Mouse (Mus musculus) mature B cell (primary cell): ENCODE results near the gene Gm21083.
"Not testable (repeated sequence)": the region's sequence is repeated elsewhere in the genome, so short reads cannot be mapped to it uniquely, and the experiment has no call there.

ENCODE experiments used
- in situ Hi-C: fragments of 300-500 bp; cut with MboI; formaldehyde crosslinking; loops from 2 replicates; pipeline ENCODE4 v1.14.3; 2019

Gene Gm21083

DNA sequence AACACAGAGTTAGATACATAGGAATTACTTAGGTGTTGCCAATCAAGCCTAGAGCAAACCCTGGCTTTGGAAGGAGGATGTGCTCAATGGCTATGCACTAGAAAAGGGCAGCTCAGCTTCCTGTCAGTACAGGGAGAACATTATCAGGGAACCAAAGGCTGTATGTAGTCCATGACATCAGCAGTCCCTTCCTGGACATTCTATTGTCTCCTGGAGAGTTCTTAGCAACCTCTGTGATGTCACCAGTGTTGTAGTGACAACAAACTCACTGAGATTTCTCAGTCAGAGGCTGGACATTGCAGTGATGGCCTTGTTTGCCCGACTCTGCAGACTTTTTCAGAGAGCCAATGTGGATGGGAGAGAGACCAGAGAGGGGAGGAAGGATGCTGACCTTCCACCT is at the start of gene Gm21083:
Gene Gm21083, plus strand, starts transcription at position 301 of the 400 bp plus-strand sequence.
- in situ Hi-C loops = not testable (repeated sequence)

DNA sequence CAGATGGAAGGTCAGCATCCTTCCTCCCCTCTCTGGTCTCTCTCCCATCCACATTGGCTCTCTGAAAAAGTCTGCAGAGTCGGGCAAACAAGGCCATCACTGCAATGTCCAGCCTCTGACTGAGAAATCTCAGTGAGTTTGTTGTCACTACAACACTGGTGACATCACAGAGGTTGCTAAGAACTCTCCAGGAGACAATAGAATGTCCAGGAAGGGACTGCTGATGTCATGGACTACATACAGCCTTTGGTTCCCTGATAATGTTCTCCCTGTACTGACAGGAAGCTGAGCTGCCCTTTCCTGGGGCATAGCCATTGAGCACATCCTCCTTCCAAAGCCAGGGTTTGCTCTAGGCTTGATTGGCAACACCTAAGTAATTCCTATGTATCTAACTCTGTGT is 48.0 kb upstream of the Gm21083 start, which contains the start of gene Gm21190:
Gene Gm21190, minus strand, starts transcription at position 101 of the 400 bp plus-strand sequence.
- in situ Hi-C loops = not testable (repeated sequence)

- in situ Hi-C loops = not testable (repeated sequence)
Observed at GRCm38 (mm10) chr5:15548642-15549041, 28.5 kb upstream of the Gm21083 start.

DNA sequence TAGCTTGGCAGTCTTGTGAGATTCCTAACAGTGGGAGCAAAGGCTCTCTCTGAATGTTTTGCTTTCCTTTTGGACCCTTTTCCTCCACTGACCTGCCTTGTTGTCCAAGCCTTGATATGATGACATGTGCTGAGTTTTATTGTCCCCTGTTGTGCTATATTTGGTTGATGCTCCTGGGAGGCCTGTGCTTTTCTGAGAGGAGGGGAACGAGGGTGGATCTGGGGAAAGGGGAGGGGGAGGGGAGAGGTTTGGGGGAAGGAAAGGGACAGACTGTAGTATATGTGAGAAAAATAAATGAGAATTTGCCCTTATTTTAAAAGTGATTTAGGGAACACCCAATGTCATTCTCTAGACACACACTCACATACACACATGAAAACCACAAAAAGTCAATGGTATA is 28.0 kb upstream of the Gm21083 start:
- in situ Hi-C loops = not testable (repeated sequence)

DNA sequence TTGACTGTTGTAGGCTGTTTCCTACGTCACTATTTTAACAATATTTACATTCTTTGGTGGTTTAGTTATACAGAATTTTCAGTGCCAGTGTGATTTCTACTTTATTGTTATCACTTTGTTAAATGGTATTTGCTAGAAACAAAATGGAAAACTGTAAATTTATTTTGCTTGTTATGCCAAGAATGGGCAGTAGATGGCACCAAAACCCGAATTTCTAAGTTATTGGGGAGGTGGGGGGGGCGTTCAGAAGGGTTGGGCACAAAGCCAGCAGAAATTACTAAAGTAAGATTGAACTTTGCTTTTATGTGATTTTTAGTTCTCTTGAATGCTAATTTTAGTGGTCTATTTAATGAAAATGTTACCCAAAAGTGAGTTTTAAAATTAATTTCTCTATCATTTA is 27.5 kb upstream of the Gm21083 start:
- in situ Hi-C loops = not testable (repeated sequence)

DNA sequence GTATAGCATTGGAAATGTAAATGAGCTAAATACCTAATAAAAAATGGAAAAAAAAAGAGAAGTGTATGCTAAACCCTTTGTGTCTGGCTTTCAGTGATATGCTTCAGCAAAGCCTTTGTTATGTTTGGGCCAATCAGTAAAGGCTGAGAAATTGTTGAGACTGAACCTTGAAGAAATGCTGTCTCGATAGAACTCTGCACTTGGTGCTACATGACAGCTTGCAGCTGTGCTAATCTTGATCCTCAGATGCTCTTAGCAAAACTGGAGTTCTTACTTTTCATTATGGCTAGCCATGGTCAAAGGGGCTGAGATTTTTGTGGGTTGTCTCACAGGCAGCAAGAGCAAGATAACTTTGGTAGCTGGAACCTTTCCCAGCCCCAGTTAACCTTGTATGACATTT is 18.5 kb upstream of the Gm21083 start:
- in situ Hi-C loops = not testable (repeated sequence)

GRCm38 (mm10) chr5:15561425-15562264 is 15.5 kb upstream of the Gm21083 start:
- in situ Hi-C loops = not testable (repeated sequence)

DNA sequence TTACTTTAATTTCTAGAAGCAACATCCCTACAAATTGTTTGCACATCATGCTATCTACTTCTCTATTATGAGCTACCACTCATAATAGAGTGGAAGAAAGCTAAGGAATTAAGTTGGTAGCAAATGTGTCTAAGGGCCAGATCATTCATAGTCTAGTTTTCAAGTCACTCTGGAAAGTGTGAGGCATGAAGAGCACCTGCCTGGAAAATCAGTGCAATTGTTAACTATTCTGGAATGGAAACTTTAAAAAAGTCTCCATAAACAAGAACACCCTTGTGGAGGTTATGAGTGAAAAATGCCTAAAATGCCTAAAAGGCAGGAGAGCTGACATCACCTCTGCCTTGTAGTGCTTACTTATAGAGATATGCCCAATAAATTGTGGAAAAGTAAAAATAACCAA is 3.4 kb upstream of the Gm21083 start:
- in situ Hi-C loops = not testable (repeated sequence)

DNA sequence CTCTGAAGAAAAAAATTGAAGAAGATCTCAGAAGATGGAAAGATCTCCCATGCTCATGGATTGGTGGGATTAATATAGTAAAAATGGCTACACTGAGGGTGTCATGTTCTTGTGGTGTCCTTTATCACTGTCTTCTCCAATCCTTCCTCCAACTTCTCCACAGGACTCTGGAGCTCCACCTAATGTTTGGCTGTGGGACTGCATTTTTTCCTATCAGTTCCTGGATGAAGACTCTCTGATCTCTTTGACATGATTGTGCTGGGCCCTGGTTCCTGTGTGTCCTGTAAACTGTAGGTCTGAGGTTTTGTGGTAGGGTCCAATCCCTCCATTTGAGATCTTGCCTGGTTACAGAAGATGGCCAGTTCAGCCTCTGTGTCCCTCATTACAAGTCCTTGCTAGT is 9.2 kb downstream of the Gm21083 start:
- in situ Hi-C loops = not testable (repeated sequence)

- in situ Hi-C loops = not testable (repeated sequence)
Observed at GRCm38 (mm10) chr5:15588291-15588690, 11.2 kb downstream of the Gm21083 start.

GRCm38 (mm10) chr5:15590635-15591034 is 13.5 kb downstream of the Gm21083 start:
- in situ Hi-C loops = not testable (repeated sequence)

DNA sequence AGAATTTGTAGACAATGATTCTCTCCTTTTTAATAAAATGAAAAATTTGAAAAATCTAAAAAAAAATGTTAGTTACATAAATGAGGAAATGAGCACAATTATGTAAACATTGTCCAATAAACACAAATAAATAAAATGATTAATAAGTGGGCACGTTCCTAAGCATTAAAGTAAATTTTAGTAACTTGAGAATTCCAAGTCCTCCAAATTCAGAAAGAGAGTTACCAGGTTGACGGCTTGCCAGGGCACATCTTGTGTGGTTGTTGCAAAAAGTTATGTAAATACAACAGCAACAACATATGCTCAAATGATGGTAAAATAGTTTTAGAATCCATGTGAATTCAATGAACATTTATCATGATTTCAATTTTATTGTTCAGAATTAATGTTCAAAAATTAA is 14.4 kb downstream of the Gm21083 start:
- in situ Hi-C loops = not testable (repeated sequence)

DNA sequence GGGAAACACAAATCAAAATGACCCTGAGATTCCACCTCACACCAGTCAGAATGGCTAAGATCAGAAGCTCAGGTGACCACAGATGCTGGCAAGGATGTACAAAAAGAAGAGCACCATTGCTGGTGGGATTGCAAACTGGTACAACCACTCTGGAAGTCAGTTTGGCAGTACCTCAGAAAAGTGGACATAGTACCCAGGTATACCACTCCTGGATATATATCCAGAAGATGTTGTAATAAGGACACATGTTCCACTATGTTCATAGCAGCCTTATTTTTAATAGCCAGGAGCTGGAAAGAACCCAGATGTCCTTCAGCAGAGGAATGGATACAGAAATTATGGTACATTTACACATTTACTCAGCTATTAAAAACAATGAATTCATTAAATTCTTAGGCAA is 21.7 kb downstream of the Gm21083 start:
- in situ Hi-C loops = not testable (repeated sequence)

DNA sequence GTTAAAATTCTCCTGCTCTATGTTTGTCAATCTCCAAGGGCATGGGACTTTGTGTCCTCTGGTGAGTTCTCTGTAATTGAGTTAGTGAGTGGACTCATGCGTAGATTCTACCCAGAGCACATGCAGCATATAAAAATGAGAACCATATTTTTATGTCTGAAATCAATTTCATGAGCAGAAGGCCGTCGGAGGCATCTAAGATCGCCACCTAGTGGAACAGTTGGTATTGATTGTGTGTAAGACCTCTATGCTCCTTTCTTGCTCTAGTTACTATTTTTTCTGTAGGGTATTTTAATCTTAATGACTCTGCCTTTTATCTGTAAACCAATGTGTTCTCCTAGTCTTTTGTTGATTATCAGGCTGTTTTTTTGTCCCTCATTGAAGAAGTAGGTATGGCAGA is 23.2 kb downstream of the Gm21083 start:
- in situ Hi-C loops = not testable (repeated sequence)

- in situ Hi-C loops = not testable (repeated sequence)
Observed at GRCm38 (mm10) chr5:15601481-15601880, 24.3 kb downstream of the Gm21083 start.

- in situ Hi-C loops = not testable (repeated sequence)
Observed at GRCm38 (mm10) chr5:15601960-15602359, 24.8 kb downstream of the Gm21083 start.

- in situ Hi-C loops = not testable (repeated sequence)
Observed at GRCm38 (mm10) chr5:15602424-15602947, 25.4 kb downstream of the Gm21083 start.

- in situ Hi-C loops = not testable (repeated sequence)
Observed at GRCm38 (mm10) chr5:15603008-15603407, 25.9 kb downstream of the Gm21083 start.

GRCm38 (mm10) chr5:15603585-15603984 is 26.5 kb downstream of the Gm21083 start:
- in situ Hi-C loops = not testable (repeated sequence)

DNA sequence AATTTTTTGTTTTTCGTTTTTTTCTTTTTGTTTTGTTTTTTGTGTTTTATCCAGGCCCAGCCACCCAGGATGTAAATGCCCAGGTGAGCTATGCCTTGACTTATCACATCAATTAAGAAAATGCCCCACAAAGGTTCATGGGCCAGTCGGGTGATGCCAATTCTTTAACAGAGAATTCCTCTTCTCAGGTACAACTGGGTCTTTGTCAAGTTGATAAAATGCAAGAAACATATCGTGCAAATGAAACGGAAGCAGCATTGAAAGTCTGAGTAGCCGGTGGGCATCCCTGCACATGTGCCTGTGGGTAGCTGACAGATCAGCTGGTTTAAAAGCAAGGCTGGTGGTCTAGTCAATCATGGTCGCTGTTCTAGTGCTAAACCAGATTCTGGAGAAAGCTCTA is 29.5 kb downstream of the Gm21083 start:
- in situ Hi-C loops = not testable (repeated sequence)

GRCm38 (mm10) chr5:15610695-15611094 is 33.6 kb downstream of the Gm21083 start:
- in situ Hi-C loops = not testable (repeated sequence)

GRCm38 (mm10) chr5:15616195-15616594 is 39.1 kb downstream of the Gm21083 start:
- in situ Hi-C loops = not testable (repeated sequence)

DNA sequence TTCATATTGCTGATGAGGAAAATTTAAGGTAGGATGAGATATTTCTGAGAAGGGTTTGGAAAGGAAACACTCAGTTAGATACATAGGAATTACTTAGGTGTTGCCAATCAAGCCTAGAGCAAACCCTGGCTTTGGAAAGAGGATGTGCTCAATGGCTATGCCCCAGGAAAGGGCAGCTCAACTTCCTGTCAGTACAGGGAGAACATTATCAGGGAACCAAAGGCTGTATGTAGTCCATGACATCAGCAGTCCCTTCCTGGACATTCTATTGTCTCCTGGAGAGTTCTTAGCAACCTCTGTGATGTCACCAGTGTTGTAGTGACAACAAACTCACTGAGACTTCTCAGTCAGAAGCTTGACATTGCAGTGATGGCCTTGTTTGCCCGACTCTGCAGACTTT is 41.6 kb downstream of the Gm21083 start, which contains the start of gene Speer4d:
Gene Speer4d, plus strand, starts transcription at position 301 of the 400 bp plus-strand sequence.
- in situ Hi-C loops = not testable (repeated sequence)
